Mouse (Mus musculus) megakaryocyte, embryonic 14.5 days (primary cell): ENCODE measurements at regions not wholly inside any gene's neighbourhood (a gene's known extent, or its start where the extent isn't known, plus 50 kb on each side); places are given as distances from the start of the nearest gene placed in this dataset.

ENCODE experiments used
- FLI1 ChIP-seq: IDR thresholded peaks from 2 replicates; pipeline ENCODE4 v1.6.1; 2012; ENCODE audit warnings: low read length, inconsistent platforms, mixed read lengths
- GATA1 ChIP-seq: IDR thresholded peaks from 3 replicates; pipeline ENCODE4 v1.6.1; 2012; ENCODE audit warnings: mixed read lengths, low read length, inconsistent platforms, borderline replicate concordance

GRCm38 (mm10) chr4:95137413-95138143 is 85.6 kb upstream of the Jun start:
- TF ChIP-seq GATA1 = no peak
- TF ChIP-seq FLI1 = no peak
